Mouse (Mus musculus) forebrain, embryonic 14.5 days (tissue): Measurements from ENCODE around the gene Nipal3. TPM values are rescaled to one million over a fixed set of nuclear protein-coding genes. Genes with fewer than 3 reads are reported as not detected.

Experiments
- ATAC-seq: fragments of 200-750 bp; cut with Nextera tagmentation; 2 replicates; pipeline ENCODE4 v1.8.0; 2017; ENCODE audit warnings: mild to moderate bottlenecking, moderate library complexity
- DNase-seq: peaks from one replicate; pipeline ENCODE4 v3.0.0-alpha.2; 2015; ENCODE audit warnings: low spot score
- H3K27ac ChIP-seq: fragments of 300-500 bp; sonication (generic); 2 replicates; pipeline ENCODE4 v1.5.1; 2014; ENCODE audit warnings: low read depth, mild to moderate bottlenecking, control low read depth, low read length, moderate library complexity
- H3K27me3 ChIP-seq: fragments of 300-500 bp; sonication (generic); replicated peaks from 2 replicates; pipeline ENCODE4 v1.6.1; 2014; ENCODE audit warnings: low read length, control low read depth, mixed read lengths; ENCODE audit not compliant: control insufficient read depth, insufficient read depth
- H3K36me3 ChIP-seq: fragments of 300-500 bp; sonication (generic); 2 replicates; pipeline ENCODE4 v1.6.1; 2014; ENCODE audit warnings: low read length, control low read depth; ENCODE audit not compliant: control insufficient read depth, insufficient read depth
- H3K4me1 ChIP-seq: fragments of 300-500 bp; sonication (generic); 2 replicates; pipeline ENCODE4 v1.6.1; 2014; ENCODE audit warnings: antibody characterized with exemption, low read length, control low read depth; ENCODE audit not compliant: control insufficient read depth, insufficient read depth
- H3K4me2 ChIP-seq: fragments of 300-500 bp; sonication (generic); 2 replicates; pipeline ENCODE4 v1.6.1; 2014; ENCODE audit warnings: mild to moderate bottlenecking, control low read depth, low read length
- H3K4me3 ChIP-seq: fragments of 300-500 bp; sonication (generic); 2 replicates; pipeline ENCODE4 v1.5.1; 2014; ENCODE audit warnings: low read depth, low read length, control low read depth
- H3K9ac ChIP-seq: fragments of 300-500 bp; sonication (generic); 2 replicates; pipeline ENCODE4 v1.6.1; 2014; ENCODE audit warnings: mild to moderate bottlenecking, low read length, control low read depth, moderate library complexity
- H3K9me3 ChIP-seq: fragments of 300-500 bp; sonication (generic); replicated peaks from 2 replicates; pipeline ENCODE4 v1.6.1; 2016; ENCODE audit warnings: low read length, control low read depth, mixed read lengths; ENCODE audit not compliant: control insufficient read depth
- whole genome bisulfite sequencing: fragments of 180-500 bp; shearing (Covaris S2); extraction: QIAGEN DNeasy Blood & Tissue Kit; methylation state at CpG from one replicate; pipeline ENCODE4 v1.1.7; 2014; 5-methylcytosine and 5-hydroxymethylcytosine counted together
- polyA plus RNA-seq: library from polyadenylated mRNA; unstranded; fragments of >200 nt; fragmentation: Nextera tagmentation; extraction: Ambion mirVana; gene quantifications from 2 replicates; pipeline ENCODE4 v1.2.1, GENCODE M21; 2014

Gene Nipal3
- polyA plus RNA-seq, 1 experiment from 2014 or later, result 5.3 TPM

DNA sequence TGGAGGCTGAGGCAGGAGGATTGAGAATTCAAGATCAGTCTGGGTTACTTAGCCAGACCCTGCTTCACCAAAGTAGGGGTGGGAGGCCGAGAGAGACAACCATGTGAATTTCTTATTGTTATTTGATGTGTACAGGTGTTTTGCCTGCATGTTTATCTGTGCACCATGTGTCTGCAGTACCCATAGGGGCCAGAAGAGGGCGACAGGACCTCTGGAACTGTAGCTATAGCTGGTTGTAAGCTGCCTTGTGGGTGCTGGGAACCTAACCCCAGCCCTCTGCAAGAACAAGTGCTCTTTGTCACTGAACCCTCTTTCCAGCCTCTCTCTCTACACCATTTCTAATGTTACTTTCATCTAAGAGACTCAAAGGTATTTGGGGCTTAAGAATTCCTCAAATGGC, 35.4 kb upstream of the Nipal3 start:
- Histone ChIP-seq H3K27me3 (no peaks in the 10 kb centered on the region), H3K4me2 (no peak overlapping the region), H3K9ac (no peak overlapping the region), H3K4me1 (peaks cover 13% of the 10 kb centered on the region), H3K9me3 (no peaks in the 10 kb centered on the region), H3K27ac (no peak overlapping the region), H3K4me3 (no peak overlapping the region), H3K36me3 (no peaks in the 10 kb centered on the region)
- WGBS, result 62% methylated on average over 2 of the region's 2 CpGs
- DNase-seq, result no peak
- no peak for ATAC-seq

DNA sequence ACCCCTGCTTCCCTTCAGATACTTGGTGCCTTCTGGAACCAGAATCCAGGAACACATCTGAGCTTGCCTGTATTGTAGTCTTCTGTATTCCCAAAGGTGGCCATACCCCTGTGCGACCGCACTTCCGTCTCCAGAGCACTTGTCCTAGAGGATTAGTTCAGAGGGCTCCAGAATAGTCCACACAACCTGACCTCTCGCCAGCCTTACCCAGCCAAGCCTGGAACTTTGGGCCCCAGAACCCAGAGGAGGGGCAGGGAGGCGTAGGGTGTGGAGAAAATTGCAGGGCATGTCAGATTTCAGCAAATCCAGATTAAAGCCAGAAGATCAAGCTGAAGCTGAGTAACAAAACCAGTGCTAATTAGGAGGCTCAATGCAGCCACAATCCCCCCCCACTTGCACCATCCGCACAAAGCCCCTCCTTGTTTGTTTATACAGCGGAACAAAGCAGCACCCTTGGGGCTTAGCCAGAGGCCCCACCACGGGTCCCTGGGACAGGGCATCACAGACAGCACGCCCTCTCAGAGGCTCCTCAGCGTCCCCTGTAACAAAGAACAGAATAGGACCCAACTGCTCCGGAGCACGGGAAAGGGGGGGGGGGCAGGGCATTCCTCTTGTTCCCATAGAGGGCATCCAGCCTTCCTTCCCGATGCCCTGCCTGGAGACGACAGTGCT, 31.3 kb upstream of the Nipal3 start:
- Histone ChIP-seq H3K4me1 (peaks cover 23% of the 10 kb centered on the region), H3K4me2 (peak overlapping the region; percentile 38), H3K27ac (no peak overlapping the region), H3K27me3 (no peaks in the 10 kb centered on the region), H3K36me3 (no peaks in the 10 kb centered on the region), H3K9me3 (no peaks in the 10 kb centered on the region), H3K4me3 (no peak overlapping the region), H3K9ac (peak overlapping the region; percentile 32)
- peak; percentile 72 for DNase-seq
- 2% methylated on average over 14 of the region's 14 CpGs for WGBS
- ATAC-seq, result peak; percentile 84

DNA sequence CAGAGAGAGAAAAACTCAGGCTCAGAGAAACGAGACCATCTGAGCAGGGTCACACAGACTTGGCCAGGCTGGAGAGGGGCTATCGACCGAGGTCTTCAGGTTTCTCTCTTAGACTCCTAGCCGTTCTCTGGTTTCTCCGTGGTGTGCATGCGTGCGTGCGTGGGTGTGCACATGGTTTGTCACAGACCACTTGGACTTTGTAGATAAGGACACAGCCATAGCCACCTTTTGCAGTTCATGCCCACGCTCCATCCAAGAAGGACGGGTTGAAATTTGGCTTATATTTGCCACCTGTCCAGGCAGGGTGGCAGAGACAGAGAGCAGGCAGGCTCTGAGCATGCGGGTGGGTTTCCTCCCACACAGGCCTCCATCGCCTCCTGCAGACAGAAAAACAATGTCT, 30.2 kb upstream of the Nipal3 start:
- 69% methylated on average over 12 of the region's 12 CpGs for WGBS

DNA sequence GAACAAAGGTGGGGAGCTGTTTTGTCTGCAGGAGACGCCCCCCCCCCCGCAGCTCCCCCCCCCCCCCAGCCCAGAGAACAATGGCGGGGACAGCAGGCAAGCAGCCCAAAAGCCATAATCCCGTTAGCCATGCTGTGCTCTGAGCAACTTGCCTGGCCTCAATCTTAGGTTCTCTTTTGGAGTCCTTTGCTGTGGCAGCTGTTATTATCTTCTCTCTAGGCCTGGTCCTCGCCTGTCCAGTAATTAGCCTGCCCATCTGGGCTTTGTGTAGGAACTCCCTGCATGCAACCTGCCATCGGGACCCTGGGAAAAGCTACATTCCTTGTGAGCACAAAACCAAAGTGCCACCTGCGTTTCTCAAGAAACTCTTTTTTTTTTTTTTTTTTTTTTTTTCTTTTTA, 29.1 kb upstream of the Nipal3 start:
- 0% methylated on average over 6 of the region's 7 CpGs for WGBS
- H3K4me3 ChIP-seq, result no peak overlapping the region
- peak; percentile 46; the same call in 1 of the 2 replicates for ATAC-seq

More for the DNA sequence above, 30.2 kb upstream of the Nipal3 start:
- Histone ChIP-seq H3K4me2 (no peak overlapping the region), H3K36me3 (no peaks in the 10 kb centered on the region), H3K4me3 (no peak overlapping the region), H3K9me3 (no peaks in the 10 kb centered on the region), H3K27ac (no peak overlapping the region), H3K9ac (no peak overlapping the region), H3K4me1 (peaks cover 23% of the 10 kb centered on the region), H3K27me3 (no peaks in the 10 kb centered on the region)
- no peak for DNase-seq
- no peak for ATAC-seq

DNA sequence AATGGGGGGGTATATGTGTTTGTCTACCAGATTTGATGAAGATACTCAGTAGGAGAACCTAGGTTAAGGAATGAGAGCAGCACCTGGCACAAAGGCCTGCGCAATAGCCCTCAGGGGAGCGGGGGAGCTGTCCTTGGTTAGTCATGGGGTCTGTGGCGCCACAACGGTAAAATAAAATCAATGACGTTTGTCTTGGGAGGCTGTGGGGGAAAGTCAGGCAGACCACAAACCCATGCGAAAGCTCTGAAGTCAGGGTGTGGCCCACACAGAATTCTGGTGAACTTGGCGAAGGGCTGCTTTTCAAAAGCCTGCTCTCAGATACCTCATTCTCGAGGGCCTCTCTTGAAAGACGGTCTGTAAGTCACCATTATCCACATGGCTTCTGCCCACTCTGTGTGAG, 25.6 kb upstream of the Nipal3 start:
- DNase-seq, result no peak
- WGBS, result 80% methylated on average over 9 of the region's 9 CpGs

More for the DNA sequence above, 29.1 kb upstream of the Nipal3 start:
- Histone ChIP-seq H3K9ac (no peak overlapping the region), H3K9me3 (no peaks in the 10 kb centered on the region), H3K4me2 (no peak overlapping the region), H3K4me1 (peaks cover 23% of the 10 kb centered on the region), H3K27ac (no peak overlapping the region), H3K27me3 (no peaks in the 10 kb centered on the region), H3K36me3 (no peaks in the 10 kb centered on the region)
- peak; percentile 66 for DNase-seq

DNA sequence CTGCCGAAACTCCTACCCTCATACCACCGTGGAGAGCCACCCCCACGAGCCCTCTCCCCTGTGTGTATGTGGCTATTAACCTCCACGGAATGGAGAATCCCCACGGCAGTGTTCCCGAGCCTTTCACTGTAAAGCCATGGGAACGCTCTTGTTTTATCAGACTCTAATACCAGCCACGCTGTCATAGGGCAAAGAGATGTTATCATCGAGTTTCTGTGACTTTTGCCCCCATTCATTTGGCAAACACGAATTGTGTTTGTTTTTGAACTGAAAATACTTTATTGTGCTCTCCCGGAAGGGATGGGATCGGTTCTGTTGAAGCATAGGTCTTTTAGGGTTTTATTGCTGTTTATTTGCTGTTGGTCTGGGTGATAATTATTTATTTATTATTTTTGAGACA, 23.3 kb upstream of the Nipal3 start:
- DNase-seq, result no peak
- 86% methylated on average over 12 of the region's 12 CpGs for WGBS
- H3K27ac ChIP-seq, result no peak overlapping the region

More for the DNA sequence above, 25.6 kb upstream of the Nipal3 start:
- no peak overlapping the region for H3K9ac ChIP-seq
- H3K9me3 ChIP-seq, result no peaks in the 10 kb centered on the region
- H3K36me3 ChIP-seq, result no peaks in the 10 kb centered on the region
- ATAC-seq, result no peak
- no peak overlapping the region for H3K27ac ChIP-seq
- H3K4me1 ChIP-seq, result peaks cover 10% of the 10 kb centered on the region; the same call in 1 of the 2 replicates
- H3K27me3 ChIP-seq, result no peaks in the 10 kb centered on the region
- H3K4me3 ChIP-seq, result no peak overlapping the region
- H3K4me2 ChIP-seq, result no peak overlapping the region

DNA sequence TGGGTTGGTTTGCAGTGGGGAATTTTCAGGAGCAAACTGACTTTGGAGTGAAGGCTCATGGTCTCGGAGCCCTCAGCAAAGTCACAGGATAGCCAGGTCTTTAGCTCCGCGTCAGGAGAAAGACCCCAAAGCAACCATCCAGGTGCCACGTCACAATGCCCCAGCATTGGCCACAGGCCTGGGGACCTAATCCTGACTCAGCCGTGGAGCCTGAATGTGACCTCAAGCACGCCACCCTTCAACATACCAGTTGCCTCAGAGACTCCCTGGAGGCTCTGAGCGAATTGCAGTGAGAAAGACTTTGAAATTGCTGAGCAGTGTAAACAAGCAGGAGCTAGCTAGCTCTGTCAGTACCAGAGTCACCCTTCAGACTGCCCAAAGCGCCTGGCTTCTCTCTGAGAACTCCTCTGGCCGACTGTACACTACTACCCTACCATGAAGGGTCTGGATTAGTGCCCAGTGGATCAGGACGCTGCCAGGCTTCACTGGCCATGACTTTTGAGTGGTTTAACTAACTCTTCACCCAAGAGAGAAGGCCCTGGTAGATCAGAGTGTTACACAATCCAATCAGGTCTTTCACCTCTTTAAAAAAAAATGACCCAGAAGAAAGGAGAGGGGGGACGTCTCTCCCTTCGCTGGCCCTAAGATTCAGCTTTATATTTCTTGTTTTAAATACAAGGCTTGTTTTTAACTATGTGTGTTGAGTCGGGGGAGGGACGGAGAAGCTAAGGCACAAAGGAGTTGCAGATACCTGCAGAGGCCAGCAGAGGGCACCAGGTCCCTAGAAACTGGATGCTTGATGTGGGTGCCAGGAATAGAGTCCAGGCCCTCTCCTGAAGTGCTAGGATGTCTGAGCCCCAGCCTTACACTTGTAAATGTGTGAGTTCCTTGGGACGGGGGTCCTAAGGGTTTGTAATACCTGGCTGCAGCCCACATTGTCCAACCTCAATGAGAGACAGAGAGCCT, 21.8 kb upstream of the Nipal3 start:
- Histone ChIP-seq H3K9ac (no peak overlapping the region), H3K4me1 (no peaks in the 10 kb centered on the region), H3K4me2 (no peak overlapping the region), H3K4me3 (no peak overlapping the region), H3K9me3 (no peaks in the 10 kb centered on the region), H3K36me3 (no peaks in the 10 kb centered on the region), H3K27ac (no peak overlapping the region), H3K27me3 (no peaks in the 10 kb centered on the region)
- DNase-seq (peak; percentile 47), ATAC-seq (no peak)
- 65% methylated on average over 15 of the region's 15 CpGs for WGBS

More for the DNA sequence above, 23.3 kb upstream of the Nipal3 start:
- Histone ChIP-seq H3K4me3 (no peak overlapping the region), H3K4me2 (no peak overlapping the region), H3K9me3 (no peaks in the 10 kb centered on the region), H3K9ac (no peak overlapping the region), H3K4me1 (no peaks in the 10 kb centered on the region), H3K27me3 (no peaks in the 10 kb centered on the region), H3K36me3 (no peaks in the 10 kb centered on the region)
- no peak for ATAC-seq

DNA sequence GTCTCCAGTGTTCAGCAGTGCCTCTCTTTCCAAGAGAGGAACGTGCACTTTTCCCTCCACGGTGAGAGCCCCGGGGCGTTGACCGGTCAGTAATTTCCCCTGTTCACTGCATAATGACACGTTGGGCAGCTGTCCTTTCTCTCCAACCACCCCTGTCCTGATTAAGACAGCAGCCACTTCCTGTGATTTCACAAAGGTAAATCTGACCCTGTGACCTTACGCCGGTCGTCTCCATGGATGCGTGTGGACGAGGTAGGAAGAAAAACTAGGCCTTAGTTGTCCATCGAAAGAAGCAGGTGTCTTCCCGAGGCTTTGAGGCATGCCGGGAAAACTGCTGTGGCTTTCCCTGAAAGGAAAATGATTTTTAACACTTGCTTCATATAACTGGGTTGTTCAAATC, 20.1 kb upstream of the Nipal3 start:
- WGBS, result 68% methylated on average over 14 of the region's 14 CpGs

More for the DNA sequence above, 20.1 kb upstream of the Nipal3 start:
- H3K27ac ChIP-seq, result no peak overlapping the region
- no peak overlapping the region for H3K4me3 ChIP-seq
- H3K9me3 ChIP-seq, result no peaks in the 10 kb centered on the region
- no peaks in the 10 kb centered on the region for H3K36me3 ChIP-seq
- H3K27me3 ChIP-seq, result no peaks in the 10 kb centered on the region
- H3K4me2 ChIP-seq, result no peak overlapping the region
- ATAC-seq, result no peak
- no peak overlapping the region for H3K9ac ChIP-seq
- no peaks in the 10 kb centered on the region for H3K4me1 ChIP-seq
- no peak for DNase-seq
